Mouse (Mus musculus) C2C12 (cell line): ENCODE results near the gene Hivep2. TPM values are rescaled to one million over a fixed set of nuclear protein-coding genes. Genes with fewer than 3 reads are reported as not detected.

Experiments used
- H3K27me3 ChIP-seq: one replicate; pipeline ENCODE4 v1.6.1; 2011; ENCODE audit not compliant: control insufficient read depth, insufficient read depth, insufficient read length
- H3K36me3 ChIP-seq: one replicate; pipeline ENCODE4 v1.6.1; 2011; ENCODE audit not compliant: control insufficient read depth, insufficient read depth
- H3K4me3 ChIP-seq: one replicate; pipeline ENCODE4 v1.5.1; 2011; ENCODE audit warnings: mild to moderate bottlenecking, control low read depth; ENCODE audit not compliant: poor library complexity, insufficient read depth, severe bottlenecking
- H3K79me2 ChIP-seq: one replicate; pipeline ENCODE4 v1.6.1; 2011; ENCODE audit not compliant: control insufficient read depth, insufficient read depth
- H3K79me3 ChIP-seq: one replicate; pipeline ENCODE4 v1.6.1; 2011; ENCODE audit warnings: low read depth, control low read depth
- H3ac ChIP-seq: one replicate; pipeline ENCODE3; 2011; ENCODE audit warnings: low read depth; ENCODE audit not compliant: control insufficient read depth, insufficient read length
- CEBPB ChIP-seq: IDR thresholded peaks from one replicate; pipeline ENCODE4 v1.6.1; 2011; ENCODE audit warnings: low read depth, mild to moderate bottlenecking, control low read depth, moderate library complexity
- CTCF ChIP-seq: IDR thresholded peaks from one replicate; pipeline ENCODE4 v1.5.1; 2011; ENCODE audit not compliant: control insufficient read depth, insufficient read depth, insufficient read length
- FOSL1 ChIP-seq: IDR thresholded peaks from one replicate; pipeline ENCODE4 v1.8.0; 2011; ENCODE audit warnings: mild to moderate bottlenecking, low read length; ENCODE audit not compliant: poor library complexity, insufficient read depth, severe bottlenecking
- MAX ChIP-seq: IDR thresholded peaks from one replicate; pipeline ENCODE4 v1.6.1; 2011; ENCODE audit warnings: mild to moderate bottlenecking, control low read depth
- MYOD1 ChIP-seq: IDR thresholded peaks from one replicate; pipeline ENCODE4 v1.6.1; 2011; ENCODE audit warnings: low read depth; ENCODE audit not compliant: control insufficient read depth, insufficient read length
- MYOG ChIP-seq: IDR thresholded peaks from one replicate; pipeline ENCODE4 v1.6.1; 2011; ENCODE audit not compliant: control insufficient read depth, insufficient read length; ENCODE audit errors: extremely low read depth
- USF1 ChIP-seq: IDR thresholded peaks from one replicate; pipeline ENCODE4 v1.6.1; 2011; ENCODE audit warnings: low read depth, mild to moderate bottlenecking, control low read depth, moderate library complexity
- polyA plus RNA-seq: library from polyadenylated mRNA; unstranded; fragments of >200 nt; fragmentation: generic; extraction: Trizol; gene quantifications from one replicate; pipeline ENCODE4 v1.2.1, GENCODE M21; 2012; ENCODE audit warnings: missing spikeins

Gene Hivep2
- polyA plus RNA-seq, 1 experiment: 2.9 TPM

DNA sequence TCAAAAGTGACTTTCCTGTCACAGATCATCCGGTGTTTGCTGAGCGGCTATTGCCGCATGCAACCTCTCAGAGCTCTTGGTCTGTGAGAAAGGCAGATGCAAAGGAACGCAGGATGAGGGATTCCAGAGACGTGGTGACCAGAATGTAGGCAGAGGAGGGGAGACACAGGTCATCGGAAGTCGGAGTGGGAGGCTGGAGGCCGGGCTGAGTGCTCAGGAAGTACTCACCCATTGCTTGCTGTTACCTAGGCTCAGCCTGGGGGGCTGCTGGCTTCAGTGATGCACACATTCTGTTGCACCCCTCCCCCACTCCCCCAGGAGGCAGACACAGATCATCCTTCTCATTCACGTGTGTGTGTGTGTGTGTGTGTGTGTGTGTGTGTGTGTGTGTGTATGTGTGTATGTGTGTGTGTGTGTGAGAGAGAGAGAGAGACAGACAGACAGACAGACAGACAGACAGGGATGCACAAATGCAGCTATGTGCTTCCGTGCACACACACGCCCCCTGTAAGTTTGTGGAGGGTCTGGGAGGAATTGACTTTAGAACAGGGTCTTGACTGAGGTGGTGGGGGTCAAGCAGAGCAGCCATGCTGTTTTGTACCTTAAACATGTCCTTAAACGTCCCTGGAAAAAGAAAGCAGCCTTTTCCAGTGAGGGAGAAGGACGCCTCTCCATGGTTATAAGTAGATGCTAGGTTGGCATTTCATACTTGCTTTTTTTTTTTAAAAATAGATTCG lies 78.3 kb downstream of the Hivep2 start:
- H3K27me3 ChIP-seq: no peaks in the 10 kb centered on the region
- no peaks in the 10 kb centered on the region for H3K79me2 ChIP-seq
- H3K4me3 ChIP-seq: no peak overlapping the region
- no peaks in the 10 kb centered on the region for H3K36me3 ChIP-seq
- H3ac ChIP-seq: no peak overlapping the region
- no peak for TF ChIP-seq CEBPB
- TF ChIP-seq MYOG: no peak
- no peak for TF ChIP-seq FOSL1
- no peak for TF ChIP-seq USF1
- no peak for TF ChIP-seq MAX
- TF ChIP-seq MYOD1: no peak
- H3K79me3 ChIP-seq: no peaks in the 10 kb centered on the region

GRCm38 (mm10) chr10:14044783-14045392 lies 79.0 kb downstream of the Hivep2 start:
- Histone ChIP-seq H3K79me3 (no peaks in the 10 kb centered on the region), H3ac (no peak overlapping the region), H3K27me3 (no peaks in the 10 kb centered on the region), H3K4me3 (no peak overlapping the region), H3K79me2 (no peaks in the 10 kb centered on the region), H3K36me3 (no peaks in the 10 kb centered on the region)
- TF ChIP-seq MAX (no peak), CTCF (no peak), FOSL1 (no peak), MYOG (no peak)

DNA sequence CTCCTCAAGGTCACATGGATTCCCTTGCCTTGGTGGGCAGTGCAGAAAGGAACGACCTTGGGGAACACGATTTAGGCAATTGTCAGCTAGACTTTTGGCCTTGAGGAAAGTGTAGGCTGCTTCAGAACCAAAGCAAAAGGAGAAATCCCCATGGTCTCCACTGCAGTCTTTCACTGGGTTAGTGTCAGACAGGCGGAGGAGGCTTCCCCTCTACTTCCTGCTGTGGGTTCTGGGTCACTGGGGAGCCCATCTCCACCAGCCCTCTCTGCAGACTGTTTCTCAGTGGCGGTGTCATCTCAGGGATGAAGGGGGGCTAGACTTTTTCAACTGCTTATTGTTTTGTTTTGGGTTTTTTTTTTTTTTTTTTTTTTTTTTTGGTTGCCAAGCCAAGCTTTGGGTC lies 79.9 kb downstream of the Hivep2 start:
- H3ac ChIP-seq: no peak overlapping the region
- no peaks in the 10 kb centered on the region for H3K79me2 ChIP-seq
- H3K4me3 ChIP-seq: no peak overlapping the region
- TF ChIP-seq CTCF (no peak), MYOD1 (no peak), USF1 (no peak), MAX (no peak)
- no peaks in the 10 kb centered on the region for H3K27me3 ChIP-seq
- H3K79me3 ChIP-seq: no peaks in the 10 kb centered on the region
- no peaks in the 10 kb centered on the region for H3K36me3 ChIP-seq

DNA sequence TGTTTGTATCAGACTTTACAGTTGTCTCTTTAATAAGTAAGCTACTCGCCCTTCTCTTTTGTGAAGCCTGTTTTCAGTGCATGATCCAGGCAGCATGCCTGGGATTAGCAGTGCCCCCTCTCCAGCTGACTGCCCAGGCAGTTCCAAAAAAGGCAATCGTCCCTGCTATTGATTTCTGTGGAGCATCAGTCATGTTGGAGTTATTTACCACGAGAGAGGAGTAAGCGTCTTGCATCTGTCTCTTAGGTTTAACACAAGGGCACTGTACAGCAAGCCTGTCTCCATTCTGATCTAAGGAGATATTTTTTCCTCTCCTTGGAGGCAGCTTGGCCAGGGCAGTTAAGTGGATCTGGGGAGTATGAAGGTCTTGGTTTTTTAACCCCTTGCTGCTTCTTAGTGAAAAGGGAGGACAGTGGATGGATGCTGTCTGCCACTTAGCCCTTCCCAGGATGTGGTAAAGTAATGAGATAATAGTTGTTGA lies 80.3 kb downstream of the Hivep2 start:
- H3ac ChIP-seq: no peak overlapping the region
- H3K79me3 ChIP-seq: no peaks in the 10 kb centered on the region
- TF ChIP-seq MAX (no peak), CTCF (no peak), USF1 (no peak), MYOG (no peak), MYOD1 (no peak), FOSL1 (no peak), CEBPB (no peak)

DNA sequence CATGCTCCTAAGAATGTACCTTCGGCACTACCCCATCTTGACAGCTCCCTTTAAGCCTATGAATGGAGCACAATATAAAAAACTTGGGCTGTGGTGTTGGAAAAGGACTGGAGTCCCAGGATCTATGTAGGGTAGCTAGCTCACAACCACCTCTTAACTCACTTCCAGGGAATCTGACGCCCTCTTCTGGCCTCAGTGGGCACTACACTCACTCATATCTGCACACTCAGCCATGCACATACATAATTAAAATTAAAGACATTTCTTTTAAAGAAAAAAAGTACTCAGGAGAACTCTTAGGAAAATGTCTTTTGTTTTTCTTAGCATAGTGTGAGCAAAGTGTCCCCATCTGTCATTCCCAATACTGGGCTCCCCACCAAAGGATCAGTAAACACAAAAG lies 81.1 kb downstream of the Hivep2 start:
- Histone ChIP-seq H3K36me3 (no peaks in the 10 kb centered on the region), H3K4me3 (no peak overlapping the region), H3ac (no peak overlapping the region), H3K79me2 (no peaks in the 10 kb centered on the region), H3K27me3 (no peaks in the 10 kb centered on the region), H3K79me3 (no peaks in the 10 kb centered on the region)
- no peak for TF ChIP-seq MAX
- no peak for TF ChIP-seq CTCF
- TF ChIP-seq CEBPB: no peak
- no peak for TF ChIP-seq MYOD1
- no peak for TF ChIP-seq MYOG
- no peak for TF ChIP-seq USF1
- no peak for TF ChIP-seq FOSL1

More for the DNA sequence above, 80.3 kb downstream of the Hivep2 start:
- Histone ChIP-seq H3K79me2 (no peaks in the 10 kb centered on the region), H3K27me3 (no peaks in the 10 kb centered on the region), H3K36me3 (no peaks in the 10 kb centered on the region), H3K4me3 (no peak overlapping the region)

DNA sequence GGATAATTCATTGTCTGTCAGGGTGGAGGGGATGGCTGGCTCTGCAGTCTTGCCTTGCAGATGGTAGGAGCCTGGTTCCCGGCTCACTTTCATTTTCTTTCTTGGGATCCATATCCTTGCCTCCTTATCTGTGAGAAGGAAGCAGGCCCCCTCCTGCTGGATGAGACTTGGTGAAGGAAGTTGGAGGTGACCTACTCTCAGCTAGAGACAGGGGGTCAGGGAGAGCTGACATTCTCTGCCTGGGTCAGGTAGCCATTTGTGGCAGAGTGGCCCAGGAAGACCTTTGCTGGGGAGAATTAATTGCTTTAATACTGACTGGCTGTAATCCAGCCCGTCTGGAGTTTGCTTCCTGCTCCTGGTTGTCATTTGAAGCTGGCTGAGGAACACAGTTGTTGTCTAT lies 81.8 kb downstream of the Hivep2 start:
- Histone ChIP-seq H3ac (no peak overlapping the region), H3K4me3 (no peak overlapping the region), H3K79me2 (no peaks in the 10 kb centered on the region), H3K36me3 (no peaks in the 10 kb centered on the region), H3K79me3 (no peaks in the 10 kb centered on the region), H3K27me3 (no peaks in the 10 kb centered on the region)
- TF ChIP-seq FOSL1 (no peak), MYOG (no peak), MAX (no peak), CTCF (no peak), USF1 (no peak), CEBPB (no peak), MYOD1 (no peak)
